Mouse (Mus musculus): ENCODE measurements around the gene Olfr1510.
"Not testable (repeated sequence)": the region's sequence is repeated elsewhere in the genome, so short reads cannot be mapped to it uniquely, and the experiment has no call there.

The Olfr1510 gene

DNA sequence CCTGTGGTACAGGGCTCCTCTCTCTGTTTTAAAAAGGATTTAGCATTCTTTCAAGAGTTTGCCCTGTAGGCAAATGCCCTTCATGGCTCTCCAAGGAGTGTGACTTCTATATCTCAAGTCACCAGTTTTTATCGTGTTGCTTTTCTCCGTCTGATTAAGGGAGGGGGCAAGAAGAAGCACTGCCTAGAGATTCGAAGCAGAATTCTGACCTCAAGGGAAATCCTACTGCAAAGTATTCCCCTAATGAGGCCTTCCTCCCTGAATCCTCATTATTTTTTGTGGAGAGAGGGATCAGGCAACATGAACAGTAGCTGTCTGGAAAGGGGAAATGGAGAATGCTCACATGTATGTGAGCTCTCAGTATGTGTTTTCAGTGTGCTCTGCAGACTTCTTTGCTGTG lies at the start of gene Olfr1510:
Gene Olfr1510 (minus strand): TSS at position 101 of the 400 bp plus-strand sequence.
- DNase-seq (ENCODE audit: low spot score), result no peak

DNA sequence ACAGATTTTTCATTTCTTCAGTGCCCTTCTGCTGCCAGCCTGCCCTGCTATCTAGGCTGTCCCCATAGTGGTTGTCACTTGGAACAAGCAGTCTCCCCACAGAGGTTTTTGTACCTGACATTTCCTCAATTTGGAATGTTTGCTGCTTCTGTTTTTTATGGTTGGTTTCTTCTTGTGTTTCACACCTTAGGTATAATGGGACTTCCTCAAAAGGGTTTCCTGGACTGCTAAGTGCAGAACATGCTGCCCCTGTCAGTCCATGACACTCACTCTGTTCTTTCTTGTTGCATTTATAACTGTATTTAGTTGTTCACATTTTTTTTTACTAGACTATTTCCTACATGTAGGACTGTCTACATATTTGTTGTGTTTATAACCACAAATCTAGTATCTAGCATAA lies 47.8 kb upstream of the Olfr1510 start:
- DNase-seq (ENCODE audit: low spot score), result no peak

DNA sequence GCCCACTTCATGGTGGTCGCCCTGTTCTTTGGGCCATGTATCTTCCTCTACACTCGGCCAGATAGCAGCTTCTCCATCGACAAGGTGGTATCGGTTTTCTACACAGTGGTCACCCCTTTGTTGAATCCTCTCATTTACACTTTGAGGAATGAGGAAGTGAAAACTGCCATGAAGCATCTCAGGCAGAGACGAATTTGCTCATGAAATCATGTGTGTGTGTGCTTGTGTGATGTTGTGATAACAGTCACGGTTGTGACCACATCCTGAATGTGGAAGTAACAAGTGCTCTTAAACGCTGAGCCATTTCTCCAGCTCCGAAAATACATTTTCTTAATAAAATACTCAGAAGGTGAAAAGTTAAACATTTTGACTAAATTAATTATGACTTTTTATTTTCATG lies 37.0 kb upstream of the Olfr1510 start:
- DNase-seq (ENCODE audit: low spot score), result no peak

DNA sequence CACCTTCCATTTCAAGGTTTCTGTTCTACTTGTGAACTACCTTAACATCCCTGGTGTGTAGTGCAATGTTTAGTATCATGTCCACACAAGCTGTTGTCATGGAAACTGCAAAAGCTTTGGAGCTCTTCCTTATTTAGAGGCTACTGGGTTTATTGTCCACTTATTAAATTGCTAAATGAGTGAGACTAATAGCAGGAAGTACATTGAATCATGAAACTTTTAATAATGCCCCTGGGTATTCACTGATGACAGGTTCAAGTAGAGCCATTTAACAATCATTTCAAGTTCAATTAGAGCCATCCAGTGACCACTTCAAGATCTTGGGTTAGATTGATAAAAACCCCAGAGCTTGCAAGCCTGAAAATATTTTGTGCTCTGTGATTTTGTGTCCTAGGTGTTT lies 28.5 kb upstream of the Olfr1510 start, which contains the start of gene Olfr1509:
Gene Olfr1509 (plus strand): TSS at position 301 of the 400 bp plus-strand sequence.
- DNase-seq (ENCODE audit: low spot score), result no peak

DNA sequence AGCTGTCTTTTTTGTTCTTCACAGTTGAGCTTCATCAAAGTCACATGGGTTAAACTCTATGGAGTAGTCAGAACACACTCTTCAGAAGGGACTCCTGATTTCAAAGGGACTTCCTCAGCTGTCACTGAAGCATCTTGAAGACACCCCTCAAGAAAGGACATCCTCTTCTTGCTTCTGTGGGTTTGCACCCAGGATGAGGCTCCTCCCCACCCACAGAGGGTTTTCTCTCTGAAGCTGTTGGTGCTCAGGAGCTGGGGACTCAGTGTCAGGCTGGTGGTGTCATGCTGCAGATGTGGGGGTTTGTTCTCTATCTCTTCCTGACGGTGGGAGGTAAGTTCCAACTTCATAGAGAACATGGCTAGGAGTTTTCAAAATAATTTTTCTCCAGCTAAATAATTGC lies 13.5 kb upstream of the Olfr1510 start:
- DNase-seq (ENCODE audit: low spot score), result no peak

DNA sequence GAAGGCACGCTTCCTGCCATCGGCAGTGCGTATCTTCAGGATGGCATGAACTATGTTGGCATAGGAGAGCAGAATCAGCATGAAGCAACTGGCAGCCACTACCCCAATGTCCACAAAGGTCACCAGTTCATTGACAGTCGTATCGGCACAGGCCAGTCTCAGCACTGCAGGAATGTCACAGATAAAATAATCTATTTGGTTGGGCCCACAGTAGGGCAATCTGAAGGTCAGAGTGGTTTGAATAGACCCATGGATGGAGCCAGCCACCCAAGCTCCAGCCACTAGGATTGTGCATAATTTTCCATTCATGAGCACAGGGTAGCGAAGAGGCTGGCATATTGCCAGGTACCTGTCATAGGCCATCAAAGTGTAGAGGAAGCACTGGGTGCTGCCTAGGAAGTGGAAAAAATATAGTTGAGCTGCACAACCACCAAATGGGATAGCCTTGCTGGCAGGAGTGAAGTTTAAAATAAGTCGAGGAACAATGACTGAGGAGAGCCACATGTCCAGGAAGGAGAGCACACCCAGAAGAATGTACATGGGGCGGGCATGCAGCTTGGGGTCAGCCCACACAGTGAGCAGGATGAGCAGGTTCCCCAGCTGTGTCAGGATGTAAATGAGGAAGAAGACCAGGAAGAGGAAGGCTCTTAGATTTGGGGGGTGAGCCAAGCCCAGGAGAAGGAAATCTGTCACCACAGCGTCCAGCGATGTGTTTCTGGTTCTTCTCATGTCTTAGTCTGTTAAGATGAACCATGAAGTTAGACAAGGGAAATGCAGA lies 3.8 kb downstream of the Olfr1510 start:
- not testable (repeated sequence) for DNase-seq (ENCODE audit: low spot score)

DNA sequence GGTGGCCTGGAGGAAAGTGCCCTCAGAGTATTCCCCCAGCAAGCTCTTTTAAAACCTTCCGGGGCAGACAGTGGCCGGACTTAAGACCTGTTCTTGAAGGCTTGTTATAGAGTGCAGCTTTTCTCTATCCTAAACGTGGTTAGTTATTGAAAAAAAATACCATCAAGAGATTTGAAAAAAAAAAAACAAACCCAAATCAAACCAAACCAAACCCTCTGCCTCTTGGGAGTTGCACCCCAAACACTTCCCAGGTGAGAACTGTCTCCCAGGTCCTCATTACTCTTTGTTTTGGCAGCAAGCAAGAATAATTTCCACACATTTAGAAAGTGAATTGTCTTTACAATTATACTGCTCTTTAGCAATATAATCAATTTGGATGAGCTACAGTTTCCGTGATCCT lies 16.9 kb downstream of the Olfr1510 start, which contains the start of gene Olfr1511:
Gene Olfr1511 (minus strand): TSS at position 101 of the 400 bp plus-strand sequence.
- DNase-seq (ENCODE audit: low spot score), result no peak

DNA sequence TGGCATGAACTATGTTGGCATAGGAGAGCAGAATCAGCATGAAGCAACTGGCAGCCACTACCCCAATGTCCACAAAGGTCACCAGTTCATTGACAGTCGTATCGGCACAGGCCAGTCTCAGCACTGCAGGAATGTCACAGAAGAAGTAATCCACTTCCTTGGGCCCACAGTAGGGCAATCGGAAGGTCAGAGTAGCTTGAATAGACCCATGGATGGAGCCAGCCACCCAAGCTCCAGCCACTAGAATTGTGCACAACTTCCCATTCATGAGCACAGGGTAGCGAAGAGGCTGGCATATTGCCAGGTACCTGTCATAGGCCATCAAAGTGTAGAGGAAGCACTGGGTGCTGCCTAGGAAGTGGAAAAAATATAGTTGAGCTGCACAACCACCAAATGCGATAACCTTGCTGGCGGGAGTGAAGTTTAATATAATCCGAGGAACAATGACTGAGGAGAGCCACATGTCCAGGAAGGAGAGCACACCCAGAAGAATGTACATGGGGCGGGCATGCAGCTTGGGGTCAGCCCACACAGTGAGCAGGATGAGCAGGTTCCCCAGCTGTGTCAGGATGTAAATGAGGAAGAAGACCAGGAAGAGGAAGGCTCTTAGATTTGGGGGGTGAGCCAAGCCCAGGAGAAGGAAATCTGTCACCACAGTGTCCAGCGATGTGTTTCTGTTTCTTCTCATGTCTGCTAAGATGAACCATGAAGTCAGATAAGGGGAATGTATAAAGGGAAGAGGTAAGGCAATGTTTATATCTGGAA lies 23.9 kb downstream of the Olfr1510 start:
- not testable (repeated sequence) for DNase-seq (ENCODE audit: low spot score)

DNA sequence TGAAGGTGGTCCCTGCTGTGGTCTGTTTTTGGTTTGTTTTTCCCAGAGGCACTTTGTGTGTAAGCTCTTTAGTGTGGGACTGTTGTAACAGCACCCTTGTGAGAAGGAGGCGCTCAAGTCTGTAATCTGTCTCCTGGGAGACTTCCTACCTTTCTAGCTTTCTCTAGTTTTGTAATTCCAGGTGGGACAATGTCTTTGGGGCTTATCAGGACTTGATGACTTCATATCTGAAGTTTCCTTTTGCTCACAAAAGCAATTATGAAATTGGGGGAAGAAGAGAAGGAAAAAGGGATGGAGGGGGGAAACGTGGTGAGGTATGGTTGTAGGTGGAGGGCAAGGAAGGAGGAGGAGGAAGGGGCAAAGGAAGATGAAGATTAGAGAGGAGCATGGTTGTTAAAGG lies 35.1 kb downstream of the Olfr1510 start, which contains the start of gene Olfr1512:
Gene Olfr1512 (minus strand): TSS at position 101 of the 400 bp plus-strand sequence.
- no peak for DNase-seq (ENCODE audit: low spot score)

DNA sequence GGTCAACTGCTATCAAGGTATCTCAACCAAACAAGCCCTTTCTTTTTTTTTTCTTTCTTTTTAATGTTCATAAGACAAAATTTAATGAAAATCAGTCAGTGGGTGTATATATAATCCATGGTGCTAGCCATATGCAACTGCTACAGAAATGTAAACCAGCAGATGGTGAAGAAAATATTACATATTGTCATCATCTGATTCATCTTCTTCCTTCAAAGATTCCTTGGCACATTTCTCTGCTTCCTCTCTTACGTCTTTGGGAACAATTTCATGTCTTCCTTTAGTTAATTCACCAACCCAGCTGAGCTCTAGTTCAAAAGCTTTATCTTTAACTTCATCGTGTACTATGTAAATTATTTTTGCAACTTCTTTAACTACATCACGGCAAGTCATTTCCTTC lies 45.4 kb downstream of the Olfr1510 start:
- DNase-seq (ENCODE audit: low spot score), result peak; percentile 4

All from left cerebral cortex, adult 11 months (tissue).